Mouse (Mus musculus): Measurements from ENCODE around the gene Sema3g. TPM values are rescaled to one million over a fixed set of nuclear protein-coding genes. Genes with fewer than 3 reads are reported as not detected.

Sema3g gene
- total RNA-seq, 2 experiments from 2014 or later = not detected

- peak; percentile 83 for ATAC-seq (replicated peaks; ENCODE audit: poor library complexity, severe bottlenecking)
Observed at GRCm38 (mm10) chr14:31194891-31195513, 22.7 kb upstream of the Sema3g start.

GRCm38 (mm10) chr14:31195521-31195920 lies 22.1 kb upstream of the Sema3g start:
- ATAC-seq (replicated peaks; ENCODE audit: poor library complexity, severe bottlenecking) = no peak

GRCm38 (mm10) chr14:31195968-31196367 lies 21.7 kb upstream of the Sema3g start:
- ATAC-seq (replicated peaks; ENCODE audit: poor library complexity, severe bottlenecking) = peak; percentile 54

- no peak for ATAC-seq (replicated peaks; ENCODE audit: poor library complexity, severe bottlenecking)
Observed at GRCm38 (mm10) chr14:31197547-31198516, 19.8 kb upstream of the Sema3g start.

- no peak for ATAC-seq (replicated peaks; ENCODE audit: poor library complexity, severe bottlenecking)
Observed at GRCm38 (mm10) chr14:31199599-31199998, 18.1 kb upstream of the Sema3g start.

GRCm38 (mm10) chr14:31200038-31200437 lies 17.6 kb upstream of the Sema3g start:
- no peak for ATAC-seq (replicated peaks; ENCODE audit: poor library complexity, severe bottlenecking)

GRCm38 (mm10) chr14:31204844-31205243 lies 12.8 kb upstream of the Sema3g start:
- ATAC-seq (replicated peaks; ENCODE audit: poor library complexity, severe bottlenecking) = peak; percentile 6; the same call in 1 of the 2 replicates

- ATAC-seq (replicated peaks; ENCODE audit: poor library complexity, severe bottlenecking) = peak; percentile 12; the same call in 1 of the 2 replicates
Observed at GRCm38 (mm10) chr14:31205244-31205561, 12.5 kb upstream of the Sema3g start.

- peak; percentile 31 for ATAC-seq (replicated peaks; ENCODE audit: poor library complexity, severe bottlenecking)
Observed at GRCm38 (mm10) chr14:31205562-31206467, 11.8 kb upstream of the Sema3g start.

- ATAC-seq (replicated peaks; ENCODE audit: poor library complexity, severe bottlenecking) = peak; percentile 80
Observed at GRCm38 (mm10) chr14:31206472-31206981, 11.1 kb upstream of the Sema3g start.

- no peak for ATAC-seq (replicated peaks; ENCODE audit: poor library complexity, severe bottlenecking)
Observed at GRCm38 (mm10) chr14:31207070-31207830, 10.4 kb upstream of the Sema3g start.

- no peak for ATAC-seq (replicated peaks; ENCODE audit: poor library complexity, severe bottlenecking)
Observed at GRCm38 (mm10) chr14:31208084-31208483, 9.6 kb upstream of the Sema3g start, which contains the start of gene Tnnc1. Gene Tnnc1 (plus strand): TSS chr14:31208312.

GRCm38 (mm10) chr14:31209133-31209557 lies 8.5 kb upstream of the Sema3g start:
- no peak for ATAC-seq (replicated peaks; ENCODE audit: poor library complexity, severe bottlenecking)

- no peak for ATAC-seq (replicated peaks; ENCODE audit: poor library complexity, severe bottlenecking)
Observed at GRCm38 (mm10) chr14:31211854-31212253, 5.8 kb upstream of the Sema3g start.

- no peak for ATAC-seq (replicated peaks; ENCODE audit: poor library complexity, severe bottlenecking)
Observed at GRCm38 (mm10) chr14:31212499-31212898, 5.2 kb upstream of the Sema3g start.

- no peak for ATAC-seq (replicated peaks; ENCODE audit: poor library complexity, severe bottlenecking)
Observed at GRCm38 (mm10) chr14:31213868-31214267, 3.8 kb upstream of the Sema3g start.

GRCm38 (mm10) chr14:31214684-31215083 lies 3.0 kb upstream of the Sema3g start:
- no peak for ATAC-seq (replicated peaks; ENCODE audit: poor library complexity, severe bottlenecking)

GRCm38 (mm10) chr14:31215157-31216002 lies 2.3 kb upstream of the Sema3g start:
- ATAC-seq (replicated peaks; ENCODE audit: poor library complexity, severe bottlenecking) = peak; percentile 61

Data from granulocyte monocyte progenitor cell, adult 5-6 weeks (primary cell).